Mouse (Mus musculus): ENCODE results near the gene Dgcr6. TPM values are rescaled to one million over a fixed set of nuclear protein-coding genes. Genes with fewer than 3 reads are reported as not detected.

Gene Dgcr6
- polyA plus RNA-seq, 1 experiment = 315 TPM

- H3K4me1 ChIP-seq (ENCODE audit: control insufficient read depth, insufficient read depth, low read length) = no peaks in the 10 kb centered on the region
- H3K27ac ChIP-seq (ENCODE audit: control insufficient read depth, insufficient read depth, low read depth, low read length) = no peak overlapping the region
- TF ChIP-seq POLR2A (IDR thresholded peaks at IDR 0.05; ENCODE audit: control insufficient read depth, low read depth, low read length) (no peak), CTCF (IDR thresholded peaks at IDR 0.05; ENCODE audit: control insufficient read depth, insufficient read depth, insufficient replicate concordance, low read depth, low read length) (no peak)
- H3K36me3 ChIP-seq (ENCODE audit: control insufficient read depth, insufficient read depth, low read length) = no peaks in the 10 kb centered on the region
- H3K27me3 ChIP-seq (ENCODE audit: control insufficient read depth, insufficient read depth, low read length) = no peaks in the 10 kb centered on the region
- H3K4me3 ChIP-seq (ENCODE audit: control insufficient read depth, low read depth, low read length) = no peak overlapping the region
These were observed 43.7 kb downstream of the Dgcr6 start for GRCm38 (mm10) chr16:18096348-18096747.

GRCm38 (mm10) chr16:18102816-18103215 is 50.2 kb downstream of the Dgcr6 start:
- Histone ChIP-seq H3K27ac (ENCODE audit: control insufficient read depth, insufficient read depth, low read depth, low read length) (no peak overlapping the region), H3K27me3 (ENCODE audit: control insufficient read depth, insufficient read depth, low read length) (no peaks in the 10 kb centered on the region), H3K36me3 (ENCODE audit: control insufficient read depth, insufficient read depth, low read length) (no peaks in the 10 kb centered on the region), H3K4me3 (ENCODE audit: control insufficient read depth, low read depth, low read length) (no peak overlapping the region), H3K4me1 (ENCODE audit: control insufficient read depth, insufficient read depth, low read length) (no peaks in the 10 kb centered on the region)
- TF ChIP-seq CTCF (IDR thresholded peaks at IDR 0.05; ENCODE audit: control insufficient read depth, insufficient read depth, insufficient replicate concordance, low read depth, low read length) = no peak
- TF ChIP-seq POLR2A (IDR thresholded peaks at IDR 0.05; ENCODE audit: control insufficient read depth, low read depth, low read length) = no peak

- no peaks in the 10 kb centered on the region for H3K36me3 ChIP-seq (ENCODE audit: control insufficient read depth, insufficient read depth, low read length)
- H3K4me1 ChIP-seq (ENCODE audit: control insufficient read depth, insufficient read depth, low read length) = no peaks in the 10 kb centered on the region
- H3K4me3 ChIP-seq (ENCODE audit: control insufficient read depth, low read depth, low read length) = no peak overlapping the region
- TF ChIP-seq POLR2A (IDR thresholded peaks at IDR 0.05; ENCODE audit: control insufficient read depth, low read depth, low read length) (no peak), CTCF (IDR thresholded peaks at IDR 0.05; ENCODE audit: control insufficient read depth, insufficient read depth, insufficient replicate concordance, low read depth, low read length) (no peak)
- H3K27me3 ChIP-seq (ENCODE audit: control insufficient read depth, insufficient read depth, low read length) = no peaks in the 10 kb centered on the region
- no peak overlapping the region for H3K27ac ChIP-seq (ENCODE audit: control insufficient read depth, insufficient read depth, low read depth, low read length)
These were observed 50.7 kb downstream of the Dgcr6 start for GRCm38 (mm10) chr16:18103366-18103765.

GRCm38 (mm10) chr16:18103808-18104207 is 51.1 kb downstream of the Dgcr6 start:
- H3K36me3 ChIP-seq (ENCODE audit: control insufficient read depth, insufficient read depth, low read length) = no peaks in the 10 kb centered on the region
- TF ChIP-seq CTCF (IDR thresholded peaks at IDR 0.05; ENCODE audit: control insufficient read depth, insufficient read depth, insufficient replicate concordance, low read depth, low read length) = no peak
- TF ChIP-seq POLR2A (IDR thresholded peaks at IDR 0.05; ENCODE audit: control insufficient read depth, low read depth, low read length) = no peak
- no peaks in the 10 kb centered on the region for H3K27me3 ChIP-seq (ENCODE audit: control insufficient read depth, insufficient read depth, low read length)
- no peak overlapping the region for H3K27ac ChIP-seq (ENCODE audit: control insufficient read depth, insufficient read depth, low read depth, low read length)
- H3K4me3 ChIP-seq (ENCODE audit: control insufficient read depth, low read depth, low read length) = no peak overlapping the region
- H3K4me1 ChIP-seq (ENCODE audit: control insufficient read depth, insufficient read depth, low read length) = no peaks in the 10 kb centered on the region

- no peaks in the 10 kb centered on the region for H3K4me1 ChIP-seq (ENCODE audit: control insufficient read depth, insufficient read depth, low read length)
- TF ChIP-seq CTCF (IDR thresholded peaks at IDR 0.05; ENCODE audit: control insufficient read depth, insufficient read depth, insufficient replicate concordance, low read depth, low read length) = peak; percentile 66; the same call in 1 of the 2 replicates
- no peak for TF ChIP-seq POLR2A (IDR thresholded peaks at IDR 0.05; ENCODE audit: control insufficient read depth, low read depth, low read length)
These were observed 55.7 kb downstream of the Dgcr6 start for GRCm38 (mm10) chr16:18108221-18108966.

GRCm38 (mm10) chr16:18111042-18111441 is 58.4 kb downstream of the Dgcr6 start:
- TF ChIP-seq POLR2A (IDR thresholded peaks at IDR 0.05; ENCODE audit: control insufficient read depth, low read depth, low read length) (no peak), CTCF (IDR thresholded peaks at IDR 0.05; ENCODE audit: control insufficient read depth, insufficient read depth, insufficient replicate concordance, low read depth, low read length) (no peak)
- no peaks in the 10 kb centered on the region for H3K27me3 ChIP-seq (ENCODE audit: control insufficient read depth, insufficient read depth, low read length)
- H3K27ac ChIP-seq (ENCODE audit: control insufficient read depth, insufficient read depth, low read depth, low read length) = no peak overlapping the region
- H3K4me3 ChIP-seq (ENCODE audit: control insufficient read depth, low read depth, low read length) = no peak overlapping the region
- H3K36me3 ChIP-seq (ENCODE audit: control insufficient read depth, insufficient read depth, low read length) = no peaks in the 10 kb centered on the region
- peaks cover 2% of the 10 kb centered on the region; the same call in 1 of the 2 replicates for H3K4me1 ChIP-seq (ENCODE audit: control insufficient read depth, insufficient read depth, low read length)

More at GRCm38 (mm10) chr16:18108221-18108966, 55.7 kb downstream of the Dgcr6 start:
- Histone ChIP-seq H3K27me3 (ENCODE audit: control insufficient read depth, insufficient read depth, low read length) (no peaks in the 10 kb centered on the region), H3K36me3 (ENCODE audit: control insufficient read depth, insufficient read depth, low read length) (no peaks in the 10 kb centered on the region), H3K27ac (ENCODE audit: control insufficient read depth, insufficient read depth, low read depth, low read length) (no peak overlapping the region), H3K4me3 (ENCODE audit: control insufficient read depth, low read depth, low read length) (no peak overlapping the region)

- Histone ChIP-seq H3K36me3 (ENCODE audit: control insufficient read depth, insufficient read depth, low read length) (no peaks in the 10 kb centered on the region), H3K27ac (ENCODE audit: control insufficient read depth, insufficient read depth, low read depth, low read length) (no peak overlapping the region), H3K4me1 (ENCODE audit: control insufficient read depth, insufficient read depth, low read length) (peaks cover 2% of the 10 kb centered on the region; the same call in 1 of the 2 replicates), H3K27me3 (ENCODE audit: control insufficient read depth, insufficient read depth, low read length) (no peaks in the 10 kb centered on the region), H3K4me3 (ENCODE audit: control insufficient read depth, low read depth, low read length) (no peak overlapping the region)
- TF ChIP-seq POLR2A (IDR thresholded peaks at IDR 0.05; ENCODE audit: control insufficient read depth, low read depth, low read length) (no peak), CTCF (IDR thresholded peaks at IDR 0.05; ENCODE audit: control insufficient read depth, insufficient read depth, insufficient replicate concordance, low read depth, low read length) (no peak)
These were observed 63.8 kb downstream of the Dgcr6 start for GRCm38 (mm10) chr16:18116467-18116866.

Measured in testis, adult 2 months (tissue).